Mouse (Mus musculus) left cerebral cortex, postnatal 36 days (tissue): ENCODE measurements around the gene Zfp982. TPM values are rescaled to one million over a fixed set of nuclear protein-coding genes. Genes with fewer than 3 reads are reported as not detected.
"Not testable (repeated sequence)": the region's sequence is repeated elsewhere in the genome, so short reads cannot be mapped to it uniquely, and the experiment has no call there.

Experiments
- DNase-seq, 2 experiments: peaks; one replicate each; pipeline ENCODE4 v3.0.0; 2021 to 2022; ENCODE audit warnings: low spot score in 2 of 2, mixed read lengths in 1 of 2
- intact Hi-C: fragments of 180-260 bp; cut with DNase I; formaldehyde crosslinking; loops from one replicate; pipeline ENCODE4 v1.15.1; 2025
- total RNA-seq, 2 experiments: library from RNA; stranded (reverse); gene quantifications; 2 replicates each; pipeline ENCODE4 v1.2.3; 2021

Gene Zfp982
- total RNA-seq = 1 to 10 TPM; 3.3 to 4.1 TPM

DNA sequence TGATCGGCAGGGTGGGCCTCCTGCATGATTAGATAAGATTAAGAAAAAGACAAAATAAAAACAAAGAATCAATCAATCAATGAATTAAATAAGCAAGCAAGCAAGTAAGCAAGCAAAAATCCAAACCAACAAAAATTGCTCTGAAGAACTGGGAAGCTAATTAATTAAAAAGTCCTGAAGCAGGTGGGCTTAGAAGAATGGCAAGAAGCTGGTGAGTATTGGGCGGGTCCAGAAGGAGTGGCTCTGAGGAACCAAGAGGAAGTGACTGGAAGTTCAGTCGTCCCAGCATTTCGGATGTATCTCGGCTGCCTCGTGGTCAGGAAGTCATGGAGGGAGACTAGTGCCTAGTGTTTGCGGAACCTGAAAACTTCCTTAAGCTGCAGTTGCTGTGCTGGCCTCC, at the start of gene Zfp982:
Gene Zfp982, plus strand, starts transcription at position 301 of the 400 bp plus-strand sequence.
- DNase-seq, intact Hi-C loops: not testable (repeated sequence)

DNA sequence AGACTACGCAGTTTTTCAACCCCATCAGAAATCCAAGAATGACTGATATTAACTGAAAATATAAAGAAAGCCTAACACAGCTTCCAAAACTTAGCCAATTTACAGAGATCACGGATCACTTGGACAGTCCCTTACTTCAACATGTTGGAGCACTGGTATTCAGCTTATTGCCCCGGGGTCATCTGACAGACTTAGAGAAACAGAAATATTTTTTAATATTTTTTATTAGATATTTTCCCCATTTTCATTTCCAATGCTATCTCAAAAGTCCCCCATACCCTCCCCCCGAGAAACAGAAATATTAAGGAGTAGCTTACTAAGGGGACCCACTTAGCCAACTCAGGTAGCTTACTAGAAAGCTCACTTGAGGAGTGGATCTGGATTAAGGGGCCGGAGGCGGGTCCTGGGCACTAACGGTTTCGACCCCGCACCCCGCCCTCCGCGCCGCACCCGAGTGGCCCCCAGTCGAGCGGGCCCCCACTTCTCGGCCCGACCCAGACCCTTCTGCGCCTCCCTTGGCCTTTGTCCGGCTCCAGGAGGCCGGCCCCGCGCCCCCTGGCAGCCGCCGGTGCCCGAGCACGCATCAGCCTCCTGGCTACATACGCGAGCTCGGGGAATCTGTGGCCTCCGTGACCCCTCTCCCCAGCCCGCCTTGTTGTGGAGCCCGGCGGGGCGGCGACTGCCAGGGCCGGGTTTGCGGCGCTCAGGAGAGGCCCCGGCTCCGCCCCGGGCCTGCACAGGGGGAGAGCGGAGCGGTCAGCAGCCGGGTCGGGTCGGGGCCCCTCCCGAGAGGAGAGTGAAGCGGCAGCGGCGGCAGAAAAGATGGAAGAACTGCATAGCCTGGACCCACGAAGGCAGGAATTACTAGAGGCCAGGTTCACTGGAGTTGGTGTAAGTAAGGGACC, 49.3 kb upstream of the Zfp982 start:
- DNase-seq = peak in 1 of 2 experiments; percentile 18
- intact Hi-C loops = loop anchor here (5.0 kb wide), 1 partner anchor 424 kb away; the partner anchor contains the start of genes Fv1 and Miip

DNA sequence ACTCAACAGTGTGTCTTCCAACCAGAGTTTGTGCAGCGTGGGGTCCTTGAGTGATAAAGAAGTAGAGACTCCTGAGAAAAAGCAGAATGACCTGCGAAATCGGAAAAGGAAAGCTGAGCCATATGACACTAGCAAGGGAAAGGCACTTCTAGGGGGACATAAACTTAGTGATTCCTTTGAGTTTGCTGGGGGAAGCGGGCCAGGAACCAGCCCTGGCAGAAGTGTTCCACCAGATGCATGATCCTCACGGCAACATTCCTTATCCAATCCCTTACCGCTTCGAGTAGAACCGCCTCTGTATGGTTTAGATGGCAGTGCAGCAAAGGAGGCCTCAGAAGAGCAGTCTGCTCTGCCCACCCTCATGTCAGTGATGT, 48.7 kb upstream of the Zfp982 start:
- intact Hi-C loops = loop anchor here (5.0 kb wide), 1 partner anchor 424 kb away; the partner anchor contains the start of genes Fv1 and Miip
- DNase-seq = not testable (repeated sequence)

GRCm38 (mm10) chr4:147445371-147445770, 46.8 kb upstream of the Zfp982 start:
- intact Hi-C loops, DNase-seq: not testable (repeated sequence)

DNA sequence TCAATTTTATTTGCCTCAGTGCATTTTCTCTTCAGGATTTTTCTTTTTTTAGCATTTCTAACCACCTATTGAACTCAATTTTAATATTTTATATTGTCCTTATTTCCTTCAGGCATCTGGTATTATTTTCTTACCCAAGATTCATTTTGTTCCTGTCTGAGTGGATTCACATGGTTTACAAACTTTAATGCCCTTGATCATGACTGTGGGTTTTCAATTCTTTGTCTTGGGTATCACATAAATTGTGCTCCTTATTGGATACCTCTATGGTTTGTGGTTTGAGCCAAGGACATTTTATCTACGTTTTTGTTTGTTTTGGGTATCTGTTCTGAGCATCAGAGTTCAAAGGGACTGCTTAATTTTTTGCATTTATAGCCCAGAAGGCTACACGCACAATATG, 43.9 kb upstream of the Zfp982 start:
- intact Hi-C loops = no loop called here

GRCm38 (mm10) chr4:147449099-147449581, 43.1 kb upstream of the Zfp982 start:
- DNase-seq = no peak
- intact Hi-C loops = no loop called here

More for the DNA sequence above, 43.9 kb upstream of the Zfp982 start:
- no peak for DNase-seq

- intact Hi-C loops, DNase-seq: not testable (repeated sequence)
These were observed 42.2 kb upstream of the Zfp982 start for GRCm38 (mm10) chr4:147449986-147450385.

DNA sequence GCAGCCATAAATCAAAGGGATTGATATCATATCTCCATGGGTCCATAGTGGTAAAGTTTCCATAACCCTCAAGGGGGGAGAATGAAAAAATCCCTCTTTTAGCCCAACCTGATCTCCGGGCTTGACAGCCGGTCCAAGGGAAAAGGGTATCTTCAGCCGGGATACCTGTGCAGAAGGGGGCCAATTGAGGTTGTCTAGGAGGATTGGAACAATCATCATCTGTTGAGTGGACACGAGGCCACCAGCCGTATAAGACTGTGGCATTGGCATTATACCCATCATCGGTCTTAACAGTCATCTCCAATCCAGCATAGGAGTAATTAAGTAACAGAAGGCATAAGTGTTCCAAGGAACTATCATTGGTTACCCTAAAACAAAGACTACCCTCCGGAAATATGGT, 25.0 kb upstream of the Zfp982 start:
- DNase-seq, intact Hi-C loops: not testable (repeated sequence)

DNA sequence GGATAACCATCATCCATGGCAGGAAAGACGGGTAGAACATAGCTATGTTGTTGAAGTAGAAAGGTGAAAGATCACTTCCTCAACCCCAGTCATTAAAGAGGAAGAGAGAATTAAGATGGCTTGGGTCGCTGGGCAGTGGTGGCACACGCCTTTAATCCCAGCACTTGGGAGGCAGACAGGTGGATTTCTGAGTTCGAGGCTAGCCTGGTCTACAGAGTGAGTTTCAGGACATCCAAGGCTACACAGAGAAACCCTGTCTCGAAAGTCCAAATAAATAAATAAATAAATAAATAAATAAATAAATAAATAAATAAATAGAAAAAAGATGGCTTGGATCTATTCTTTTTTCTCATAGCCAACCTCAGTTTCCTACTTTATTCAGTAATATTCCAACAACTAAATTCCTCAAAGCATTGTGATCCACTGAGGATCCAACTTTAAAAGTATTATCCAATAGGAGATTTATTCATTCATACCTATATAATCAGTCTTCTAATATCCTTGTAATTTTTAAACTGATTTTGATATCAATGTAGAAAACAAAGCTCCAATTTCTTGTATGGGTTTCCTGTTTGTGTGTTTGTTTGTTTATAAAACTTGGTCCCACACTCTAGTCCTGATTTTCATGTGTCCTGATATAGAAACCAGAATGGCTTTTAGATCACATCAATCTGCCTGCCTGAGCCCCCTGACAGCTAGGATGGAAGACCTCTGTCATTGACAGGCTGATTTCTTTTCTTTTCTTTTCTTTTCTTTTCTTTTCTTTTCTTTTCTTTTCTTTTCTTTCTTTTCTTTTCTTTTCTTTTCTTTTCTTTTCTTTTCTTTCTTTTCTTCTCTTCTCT, 6.8 kb downstream of the Zfp982 start:
- intact Hi-C loops = loop anchor here (1.0 kb wide), 1 partner anchor 9 kb away; no protein-coding TSS in a partner anchor
- not testable (repeated sequence) for DNase-seq

DNA sequence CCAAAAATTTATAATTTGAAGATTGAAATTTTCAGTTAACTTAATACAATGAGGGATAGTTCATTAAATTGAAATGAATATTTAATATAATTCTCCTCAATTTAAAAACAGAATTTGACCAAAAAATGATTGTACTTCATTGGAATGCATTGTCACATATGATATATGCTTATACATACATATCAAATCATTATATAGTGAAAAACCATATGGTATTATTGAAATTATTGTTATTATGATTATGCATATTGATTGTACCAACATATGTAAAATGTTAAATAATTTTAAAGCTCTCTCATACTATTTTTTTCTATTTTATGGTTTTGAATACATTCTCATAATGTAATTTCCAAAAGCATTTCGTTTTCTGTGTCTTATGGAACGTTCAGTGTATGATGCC, 17.0 kb downstream of the Zfp982 start:
- no peak for DNase-seq

GRCm38 (mm10) chr4:147518981-147519380, 26.8 kb downstream of the Zfp982 start:
- no peak for DNase-seq
- intact Hi-C loops = loop anchor here (1.0 kb wide), 1 partner anchor 1960 kb away; no protein-coding TSS in a partner anchor

More for the DNA sequence above, 17.0 kb downstream of the Zfp982 start:
- intact Hi-C loops = no loop called here

GRCm38 (mm10) chr4:147520100-147520499, 27.9 kb downstream of the Zfp982 start:
- intact Hi-C loops = loop anchor here (5.0 kb wide), 1 partner anchor 67 kb away; no protein-coding TSS in a partner anchor
- DNase-seq = no peak

- intact Hi-C loops = no loop called here
- DNase-seq = no peak
These were observed 32.9 kb downstream of the Zfp982 start for GRCm38 (mm10) chr4:147525125-147525524.

- DNase-seq = no peak
- intact Hi-C loops = no loop called here
These were observed 38.1 kb downstream of the Zfp982 start for GRCm38 (mm10) chr4:147530366-147530765.

DNA sequence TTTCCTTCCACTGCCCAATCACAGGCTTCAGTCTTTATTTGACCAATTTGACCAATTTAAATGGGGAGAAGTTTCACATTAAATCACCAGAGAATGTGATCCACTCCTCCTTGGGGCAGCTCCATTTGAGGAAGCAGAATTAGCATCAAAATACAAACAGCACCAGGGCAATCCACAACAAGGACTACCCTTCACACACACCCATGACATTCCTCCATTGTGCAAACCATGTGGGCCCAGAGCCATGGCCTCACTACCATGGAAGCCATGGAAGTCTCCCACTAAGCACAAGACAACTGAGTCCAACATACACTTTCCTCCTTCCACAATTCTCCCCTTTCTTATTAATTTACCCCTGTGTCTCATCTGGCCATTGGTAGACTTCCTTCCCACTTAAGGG, 43.7 kb downstream of the Zfp982 start:
- DNase-seq, intact Hi-C loops: not testable (repeated sequence)

GRCm38 (mm10) chr4:147537702-147538101, 45.5 kb downstream of the Zfp982 start:
- intact Hi-C loops = no loop called here

GRCm38 (mm10) chr4:147539918-147540317, 47.7 kb downstream of the Zfp982 start, which contains the start of gene Gm16503:
Gene Gm16503 (plus strand): TSS chr4:147540218.
- intact Hi-C loops, DNase-seq: not testable (repeated sequence)

More at GRCm38 (mm10) chr4:147537702-147538101, 45.5 kb downstream of the Zfp982 start:
- no peak for DNase-seq

GRCm38 (mm10) chr4:147541105-147541504, 48.9 kb downstream of the Zfp982 start:
- intact Hi-C loops = no loop called here
- DNase-seq = no peak

GRCm38 (mm10) chr4:147553071-147553470, 60.9 kb downstream of the Zfp982 start, which contains the start of gene Zfp985:
Gene Zfp985 (plus strand): TSS chr4:147553277.
- DNase-seq, intact Hi-C loops: not testable (repeated sequence)
